Mouse (Mus musculus) heart, postnatal 0 days (tissue): ENCODE results near the gene Ttc6.

Experiments
- CTCF ChIP-seq: IDR thresholded peaks from 2 replicates; pipeline ENCODE4 v1.5.1; 2016; ENCODE audit warnings: antibody characterized with exemption, control low read depth, low read depth
- EP300 ChIP-seq: IDR thresholded peaks from 2 replicates; pipeline ENCODE4 v1.6.1; 2016; ENCODE audit warnings: antibody characterized with exemption, low read depth

DNA sequence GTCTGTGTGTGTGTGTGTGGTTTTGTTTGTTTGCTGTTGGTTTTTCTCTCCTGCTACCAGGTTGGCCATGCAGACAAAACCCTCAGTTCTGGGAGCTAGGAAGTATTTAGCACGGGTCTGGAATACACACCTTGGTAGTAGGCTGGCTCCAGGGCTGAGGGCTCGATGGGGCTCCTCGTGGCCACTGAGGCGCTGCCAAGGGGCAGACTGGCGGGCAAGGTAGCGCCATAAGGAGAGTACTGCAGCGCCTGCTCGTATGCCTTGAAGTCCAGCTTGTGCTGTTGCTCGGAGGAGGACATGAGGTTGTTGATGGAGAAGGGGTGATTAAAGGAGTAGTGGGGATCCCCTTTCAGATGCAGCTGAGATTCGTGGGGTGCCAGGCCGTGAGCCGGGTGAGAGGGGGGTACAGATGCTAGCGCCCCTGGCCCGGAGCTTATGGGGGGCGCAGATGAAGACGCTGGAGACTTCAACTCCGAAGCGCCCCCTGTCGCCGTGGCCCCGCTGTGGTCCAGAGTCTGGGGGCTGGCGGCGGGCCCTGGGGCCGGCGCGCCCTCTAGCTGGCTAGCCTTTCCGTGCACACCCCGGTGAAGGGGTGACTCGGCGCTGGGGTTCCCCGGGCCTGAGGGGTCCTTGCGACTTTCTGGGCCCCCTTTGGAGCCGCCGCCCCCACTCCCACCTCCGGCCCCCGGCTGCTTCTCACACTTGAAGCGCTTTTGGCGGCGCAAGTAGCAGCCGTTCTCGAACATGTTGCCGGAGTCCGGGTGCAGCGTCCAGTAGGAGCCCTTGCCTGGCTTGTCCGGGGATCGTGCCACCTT lies 21.8 kb upstream of the Ttc6 start:
- no peak for TF ChIP-seq CTCF
- TF ChIP-seq EP300 = no peak
